Mouse (Mus musculus) forebrain, embryonic 11.5 days (tissue): ENCODE measurements around the gene Ppm1e. TPM values are rescaled to one million over a fixed set of nuclear protein-coding genes. Genes with fewer than 3 reads are reported as not detected.
"Not testable (repeated sequence)": the region's sequence is repeated elsewhere in the genome, so short reads cannot be mapped to it uniquely, and the experiment has no call there.

Experiments used
- ATAC-seq: fragments of 200-750 bp; cut with Nextera tagmentation; replicated peaks from 2 replicates; pipeline ENCODE4 v1.8.0; 2017; ENCODE audit warnings: moderate TSS enrichment; ENCODE audit not compliant: low FRiP score
- DNase-seq: peaks from one replicate; pipeline ENCODE4 v3.0.0-alpha.2; 2017; ENCODE audit warnings: low spot score
- H3K27ac ChIP-seq: fragments of 300-500 bp; sonication (generic); 2 replicates; pipeline ENCODE4 v1.5.1; 2014; ENCODE audit warnings: low read depth, low read length
- H3K27me3 ChIP-seq: fragments of 300-500 bp; sonication (generic); 2 replicates; pipeline ENCODE4 v1.6.1; 2014; ENCODE audit warnings: mild to moderate bottlenecking, low read length, mixed read lengths; ENCODE audit not compliant: control insufficient read depth, insufficient read depth
- H3K36me3 ChIP-seq: fragments of 300-500 bp; sonication (generic); 2 replicates; pipeline ENCODE4 v1.6.1; 2014; ENCODE audit warnings: mild to moderate bottlenecking, low read length, moderate library complexity, mixed read lengths; ENCODE audit not compliant: control insufficient read depth, insufficient read depth
- H3K4me1 ChIP-seq: fragments of 300-500 bp; sonication (generic); replicated peaks from 2 replicates; pipeline ENCODE4 v1.6.1; 2014; ENCODE audit warnings: low read length, mixed read lengths; ENCODE audit not compliant: control insufficient read depth, insufficient read depth
- H3K4me2 ChIP-seq: fragments of 300-500 bp; sonication (generic); 2 replicates; pipeline ENCODE4 v1.6.1; 2014; ENCODE audit warnings: low read depth, mild to moderate bottlenecking, low read length, moderate library complexity, mixed read lengths; ENCODE audit not compliant: severe bottlenecking
- H3K4me3 ChIP-seq: fragments of 300-500 bp; sonication (generic); 2 replicates; pipeline ENCODE4 v1.5.1; 2014; ENCODE audit warnings: low read depth, low read length
- H3K9ac ChIP-seq: fragments of 300-500 bp; sonication (generic); 2 replicates; pipeline ENCODE4 v1.6.1; 2014; ENCODE audit warnings: low read length
- H3K9me3 ChIP-seq: fragments of 300-500 bp; sonication (generic); 2 replicates; pipeline ENCODE4 v1.6.1; 2016; ENCODE audit warnings: low read length, mixed read lengths; ENCODE audit not compliant: control insufficient read depth
- WGBS: fragments of 180-500 bp; shearing (Covaris S2); extraction: QIAGEN DNeasy Blood & Tissue Kit; methylation state at CpG from one replicate; pipeline ENCODE4 v1.1.7; 2014; 5-methylcytosine and 5-hydroxymethylcytosine counted together
- polyA plus RNA-seq: library from polyadenylated mRNA; unstranded; fragments of >200 nt; fragmentation: Nextera tagmentation; extraction: Ambion mirVana; gene quantifications from 2 replicates; pipeline ENCODE4 v1.2.1, GENCODE M21; 2014

Ppm1e gene
- polyA plus RNA-seq, 1 experiment from 2014 or later, result 13.4 TPM

- peaks cover 2% of the 10 kb centered on the region; the same call in 1 of the 2 replicates for H3K9me3 ChIP-seq
- peak; percentile 63 for DNase-seq
- no peak overlapping the region for H3K4me3 ChIP-seq
- no peak for ATAC-seq
- no peaks in the 10 kb centered on the region for H3K27me3 ChIP-seq
- H3K4me1 ChIP-seq, result no peaks in the 10 kb centered on the region; the same call in 1 of the 2 replicates
- WGBS, result 0% methylated on average over 2 of the region's 2 CpGs
- no peaks in the 10 kb centered on the region for H3K36me3 ChIP-seq
- peak overlapping the region; percentile 25; the same call in 1 of the 2 replicates for H3K27ac ChIP-seq
- no peak overlapping the region for H3K9ac ChIP-seq
- no peak overlapping the region for H3K4me2 ChIP-seq
Measured at GRCm38 (mm10) chr11:87270958-87271357, 87.9 kb downstream of the Ppm1e start.

- no peak for ATAC-seq
- peaks cover 2% of the 10 kb centered on the region; the same call in 1 of the 2 replicates for H3K9me3 ChIP-seq
- H3K4me3 ChIP-seq, result no peak overlapping the region
- no peaks in the 10 kb centered on the region for H3K27me3 ChIP-seq
- DNase-seq, result no peak
- H3K4me2 ChIP-seq, result no peak overlapping the region
- H3K27ac ChIP-seq, result peak overlapping the region; percentile 25; the same call in 1 of the 2 replicates
- H3K4me1 ChIP-seq, result no peaks in the 10 kb centered on the region; the same call in 1 of the 2 replicates
- no peak overlapping the region for H3K9ac ChIP-seq
- no peaks in the 10 kb centered on the region for H3K36me3 ChIP-seq
- WGBS, result 38% methylated on average over 4 of the region's 4 CpGs
Measured at GRCm38 (mm10) chr11:87270446-87270845, 88.4 kb downstream of the Ppm1e start.

GRCm38 (mm10) chr11:87268803-87269202 lies 90.0 kb downstream of the Ppm1e start:
- H3K4me3 ChIP-seq, result no peak overlapping the region
- 84% methylated on average over 2 of the region's 2 CpGs for WGBS
- no peak for DNase-seq

GRCm38 (mm10) chr11:87266246-87266645 lies 92.6 kb downstream of the Ppm1e start:
- H3K4me2 ChIP-seq, result no peak overlapping the region
- H3K27ac ChIP-seq, result no peak overlapping the region
- no peak overlapping the region for H3K4me3 ChIP-seq
- no peak overlapping the region for H3K9ac ChIP-seq
- no peaks in the 10 kb centered on the region for H3K27me3 ChIP-seq
- no peaks in the 10 kb centered on the region for H3K36me3 ChIP-seq
- 83% methylated on average over 4 of the region's 4 CpGs for WGBS
- peaks cover 4% of the 10 kb centered on the region; the same call in 1 of the 2 replicates for H3K4me1 ChIP-seq
- ATAC-seq (no peak), DNase-seq (no peak)
- H3K9me3 ChIP-seq, result no peaks in the 10 kb centered on the region

More at GRCm38 (mm10) chr11:87268803-87269202, 90.0 kb downstream of the Ppm1e start:
- no peak overlapping the region for H3K9ac ChIP-seq
- no peaks in the 10 kb centered on the region for H3K36me3 ChIP-seq
- H3K4me1 ChIP-seq, result peaks cover 4% of the 10 kb centered on the region; the same call in 1 of the 2 replicates
- no peak for ATAC-seq
- no peaks in the 10 kb centered on the region for H3K27me3 ChIP-seq
- no peak overlapping the region for H3K27ac ChIP-seq
- peaks cover 2% of the 10 kb centered on the region; the same call in 1 of the 2 replicates for H3K9me3 ChIP-seq
- H3K4me2 ChIP-seq, result no peak overlapping the region

DNA sequence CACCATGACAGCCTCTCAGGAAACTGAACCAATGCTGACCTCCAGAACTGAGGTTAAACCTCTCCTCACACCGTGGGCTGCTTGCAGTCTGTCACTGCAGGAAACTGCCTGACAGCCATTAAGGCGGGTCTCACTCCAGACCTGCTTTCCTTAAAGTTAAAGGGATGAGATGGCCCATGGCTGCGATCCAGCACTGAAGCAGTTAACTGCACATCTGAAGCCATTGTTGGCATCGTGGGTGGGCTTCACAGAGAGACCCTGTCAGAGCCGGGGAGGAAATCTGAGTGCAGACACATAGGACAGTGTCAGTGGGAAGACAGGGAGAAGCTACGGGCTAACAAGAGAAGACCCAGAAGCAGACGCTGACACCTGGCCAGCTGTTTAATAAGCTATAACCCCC lies 94.9 kb downstream of the Ppm1e start:
- Histone ChIP-seq H3K4me3 (no peak overlapping the region), H3K4me1 (peaks cover 4% of the 10 kb centered on the region; the same call in 1 of the 2 replicates), H3K9ac (no peak overlapping the region), H3K36me3 (no peaks in the 10 kb centered on the region), H3K27ac (no peak overlapping the region), H3K27me3 (no peaks in the 10 kb centered on the region), H3K4me2 (no peak overlapping the region), H3K9me3 (no peaks in the 10 kb centered on the region)
- 30% methylated on average over 7 of the region's 7 CpGs for WGBS
- ATAC-seq, result no peak
- DNase-seq, result no peak

DNA sequence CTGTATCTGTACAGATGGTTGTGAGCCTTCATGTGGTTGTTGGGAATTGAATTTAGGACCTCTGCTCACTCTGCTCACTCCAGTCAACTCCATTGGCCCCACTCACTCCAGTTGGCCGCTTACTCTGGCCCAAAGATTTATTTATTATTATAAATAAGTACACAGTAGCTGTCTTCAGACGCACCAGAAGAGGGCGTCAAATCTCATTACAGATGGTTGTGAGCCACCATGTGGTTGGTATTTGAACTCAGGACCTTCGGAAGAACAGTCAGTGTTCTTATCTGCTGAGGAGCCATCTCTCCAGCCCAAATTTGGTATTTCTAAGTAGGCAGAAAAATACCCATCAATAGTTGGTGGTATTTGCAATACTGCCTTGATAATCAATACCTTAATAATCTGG lies 97.1 kb downstream of the Ppm1e start:
- H3K4me1 ChIP-seq, result not testable (repeated sequence)

DNA sequence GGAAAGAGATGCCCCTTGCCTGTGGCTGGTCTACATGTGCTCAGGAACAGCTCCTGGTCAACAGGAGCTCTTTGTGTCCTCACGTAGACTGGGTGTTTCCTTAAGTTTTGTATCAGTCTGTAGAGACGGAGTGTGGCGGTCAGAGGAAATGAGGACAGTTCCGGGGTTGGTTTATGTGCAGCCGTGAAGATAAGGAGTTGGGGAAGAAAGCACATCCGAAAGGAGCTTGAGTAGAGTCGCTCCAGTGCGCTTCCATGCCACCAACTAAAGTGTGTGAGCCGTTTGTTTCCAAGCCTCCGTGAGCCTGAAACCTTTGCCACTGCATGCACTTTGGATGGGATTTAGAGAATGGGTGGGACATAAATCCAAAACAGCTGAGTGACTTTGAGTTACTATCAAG lies 99.0 kb downstream of the Ppm1e start:
- Histone ChIP-seq H3K4me1 (peaks cover 4% of the 10 kb centered on the region; the same call in 1 of the 2 replicates), H3K4me3 (no peak overlapping the region), H3K9ac (no peak overlapping the region), H3K27me3 (no peaks in the 10 kb centered on the region), H3K4me2 (no peak overlapping the region), H3K27ac (no peak overlapping the region), H3K9me3 (no peaks in the 10 kb centered on the region), H3K36me3 (no peaks in the 10 kb centered on the region)
- DNase-seq, result no peak
- no peak for ATAC-seq
- WGBS, result 93% methylated on average over 10 of the region's 10 CpGs

More for the DNA sequence above, 97.1 kb downstream of the Ppm1e start:
- not testable (repeated sequence) for H3K4me2 ChIP-seq, H3K36me3 ChIP-seq, DNase-seq, H3K27me3 ChIP-seq, ATAC-seq, H3K9me3 ChIP-seq, H3K9ac ChIP-seq, H3K27ac ChIP-seq, H3K4me3 ChIP-seq
- WGBS, result 79% methylated on average over 4 of the region's 4 CpGs

DNA sequence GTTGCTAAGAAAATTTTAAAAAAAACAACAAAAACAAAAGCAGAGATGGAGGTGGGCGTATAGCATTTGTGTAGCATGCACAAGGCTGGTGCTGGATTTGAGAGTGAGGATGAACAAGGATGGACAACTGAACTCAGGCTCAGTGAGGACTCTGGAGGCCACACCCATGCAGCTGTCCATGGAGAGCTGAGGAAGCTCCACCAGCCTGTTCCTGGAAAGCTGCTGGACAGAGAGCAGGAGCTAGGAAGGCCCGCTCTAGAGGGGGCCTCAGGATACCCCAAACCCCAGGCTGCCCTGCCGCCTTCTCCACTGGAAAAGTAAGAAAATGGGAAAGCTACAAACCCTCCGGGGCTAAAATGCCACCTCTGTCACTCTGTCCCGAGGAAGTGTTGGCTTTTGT lies 101.5 kb downstream of the Ppm1e start:
- Histone ChIP-seq H3K27me3 (no peaks in the 10 kb centered on the region), H3K27ac (no peak overlapping the region), H3K4me3 (no peak overlapping the region), H3K36me3 (no peaks in the 10 kb centered on the region), H3K9ac (no peak overlapping the region), H3K4me2 (no peak overlapping the region), H3K9me3 (no peaks in the 10 kb centered on the region), H3K4me1 (no peaks in the 10 kb centered on the region)
- ATAC-seq (no peak), DNase-seq (no peak)
- WGBS, result 87% methylated on average over 5 of the region's 5 CpGs

DNA sequence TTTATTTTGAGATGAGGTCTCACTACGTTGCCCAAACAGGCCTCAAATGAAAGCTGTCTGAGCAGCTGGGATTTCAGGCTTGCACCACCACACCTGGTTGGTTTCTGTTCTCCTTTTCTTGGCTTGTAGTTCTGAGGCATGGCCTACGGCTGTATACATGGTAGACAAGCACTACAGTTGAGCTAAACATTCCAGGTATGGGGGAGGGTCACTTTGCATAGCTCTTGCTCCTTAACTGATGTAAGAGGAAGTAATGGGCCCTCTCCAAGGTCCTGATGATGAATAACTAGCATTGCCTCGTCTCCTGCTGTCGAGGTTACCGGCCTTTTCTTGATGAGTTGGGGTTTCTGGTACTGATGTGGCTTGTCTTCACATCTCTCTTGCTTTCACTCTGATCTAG lies 104.7 kb downstream of the Ppm1e start:
- Histone ChIP-seq H3K4me2 (no peak overlapping the region), H3K27me3 (no peaks in the 10 kb centered on the region), H3K9ac (no peak overlapping the region), H3K4me1 (no peaks in the 10 kb centered on the region), H3K27ac (no peak overlapping the region), H3K4me3 (no peak overlapping the region), H3K9me3 (no peaks in the 10 kb centered on the region), H3K36me3 (no peaks in the 10 kb centered on the region)
- no peak for DNase-seq
- no peak for ATAC-seq
- 70% methylated on average over 5 of the region's 5 CpGs for WGBS
